Mouse (Mus musculus) c-Kit-positive CD71-positive TER-119-negative erythroid progenitor cells, embryonic 14.5 days (primary cell): Measurements from ENCODE around the gene Eef1akmt1.

Experiments used
- DNase-seq: peaks from one replicate; pipeline ENCODE4 v3.0.0-alpha.2; 2013; ENCODE audit warnings: low read depth

Gene Eef1akmt1

DNA sequence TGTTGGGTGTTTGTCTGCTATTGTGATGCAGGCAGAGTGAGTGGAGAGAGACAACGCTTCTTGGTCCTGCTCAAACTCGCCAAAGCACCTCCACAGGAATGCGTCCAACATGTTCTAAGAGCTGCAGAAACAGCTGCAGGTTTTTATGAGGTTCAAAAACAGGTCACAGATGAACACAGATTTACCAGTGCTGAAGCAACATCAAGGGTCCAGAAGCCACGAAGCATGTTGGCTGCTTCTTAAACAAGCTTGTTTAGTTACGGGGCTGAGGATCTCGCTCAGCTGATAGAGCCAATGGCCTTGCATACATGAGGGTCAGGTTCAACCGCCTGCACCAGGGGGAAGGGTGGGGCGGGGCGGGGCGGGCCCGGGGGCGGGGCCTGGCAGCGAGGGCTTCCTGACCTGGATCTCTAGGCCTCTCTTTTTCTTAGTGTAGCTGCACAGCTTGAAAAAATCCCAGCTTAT, 24.8 kb downstream of the Eef1akmt1 start:
- no peak for DNase-seq

DNA sequence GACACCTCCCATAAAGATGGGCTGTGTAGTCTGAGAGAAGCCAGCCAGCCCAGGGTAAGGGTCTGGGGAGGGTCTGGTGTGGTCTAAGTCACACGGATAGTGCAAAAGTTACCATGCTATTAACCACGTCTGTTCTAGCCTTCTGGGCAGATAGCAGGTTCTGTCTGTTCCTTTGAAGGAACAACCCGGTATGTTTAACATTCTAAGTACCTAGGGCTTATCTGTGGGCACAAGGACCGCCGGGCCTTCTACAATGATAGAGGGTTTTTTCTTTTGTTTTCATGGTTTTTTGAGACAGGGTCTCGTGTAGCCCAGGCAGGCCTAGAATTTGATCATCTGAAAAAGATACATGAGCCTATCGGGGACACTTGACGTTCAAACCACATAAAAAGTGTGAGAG, 25.3 kb downstream of the Eef1akmt1 start:
- DNase-seq = no peak

DNA sequence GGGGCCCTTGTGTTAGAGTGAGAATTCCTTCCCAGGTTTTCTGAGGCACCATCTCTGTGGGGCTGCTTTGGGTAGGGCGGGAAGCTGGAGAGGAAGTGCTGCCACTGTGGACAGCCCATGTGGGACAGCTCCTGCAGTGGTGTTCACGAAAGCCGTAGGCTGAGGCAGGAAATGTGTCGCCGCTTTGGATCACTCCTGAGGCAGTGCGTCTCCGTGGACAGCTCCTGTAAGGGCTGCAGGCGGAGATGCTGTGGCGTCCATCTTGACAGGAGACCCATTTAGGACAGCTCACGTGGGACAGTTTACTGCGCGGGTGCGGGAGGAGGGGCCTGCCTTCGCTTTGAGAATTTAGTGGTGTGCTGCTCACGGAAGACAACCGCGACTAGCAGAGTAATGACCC, 25.9 kb downstream of the Eef1akmt1 start:
- DNase-seq = no peak

DNA sequence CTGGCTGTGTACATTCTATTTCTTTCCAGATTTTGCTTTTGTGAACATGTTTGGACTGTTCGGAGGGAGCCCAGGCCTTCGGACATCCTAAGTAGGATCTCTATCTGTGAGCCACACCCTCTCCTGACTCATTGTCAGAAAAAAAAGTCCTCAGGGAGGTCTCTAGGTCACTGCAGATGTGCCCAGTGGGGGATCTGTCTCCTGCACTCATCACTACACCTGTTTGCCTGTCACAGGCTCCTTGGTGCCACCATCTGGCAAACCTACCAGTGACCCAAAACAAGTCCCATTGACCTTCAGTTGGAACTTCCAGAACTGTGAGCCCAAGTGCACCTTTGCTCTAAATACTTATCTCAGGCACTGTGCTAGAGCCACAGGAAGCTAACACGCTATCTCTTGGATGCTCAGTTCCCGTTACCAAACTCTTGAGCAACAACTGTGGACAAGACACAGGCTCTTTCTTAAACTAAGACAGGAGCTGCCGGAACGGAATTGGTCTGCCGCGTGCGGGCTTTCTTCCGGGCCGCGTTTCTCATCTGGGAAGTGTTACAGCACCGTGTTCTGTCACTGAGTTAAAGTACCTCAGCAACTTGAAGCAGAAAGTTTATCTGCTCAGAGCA, 27.9 kb downstream of the Eef1akmt1 start:
- no peak for DNase-seq

DNA sequence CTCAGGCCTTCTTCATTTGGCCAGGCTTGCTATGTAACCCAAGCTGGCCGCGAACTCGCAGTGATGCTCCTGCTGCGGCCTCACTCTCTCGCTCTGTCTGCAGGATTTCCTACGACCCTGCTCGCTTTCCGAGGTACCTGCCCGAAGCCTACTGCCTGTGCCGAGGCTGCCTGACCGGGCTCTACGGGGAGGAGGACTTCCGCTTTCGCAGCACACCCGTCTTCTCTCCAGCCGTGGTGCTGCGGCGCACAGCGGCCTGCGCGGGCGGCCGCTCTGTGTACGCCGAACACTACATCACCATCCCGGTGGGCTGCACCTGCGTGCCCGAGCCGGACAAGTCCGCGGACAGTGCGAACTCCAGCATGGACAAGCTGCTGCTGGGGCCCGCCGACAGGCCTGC, 29.2 kb downstream of the Eef1akmt1 start:
- DNase-seq = no peak

DNA sequence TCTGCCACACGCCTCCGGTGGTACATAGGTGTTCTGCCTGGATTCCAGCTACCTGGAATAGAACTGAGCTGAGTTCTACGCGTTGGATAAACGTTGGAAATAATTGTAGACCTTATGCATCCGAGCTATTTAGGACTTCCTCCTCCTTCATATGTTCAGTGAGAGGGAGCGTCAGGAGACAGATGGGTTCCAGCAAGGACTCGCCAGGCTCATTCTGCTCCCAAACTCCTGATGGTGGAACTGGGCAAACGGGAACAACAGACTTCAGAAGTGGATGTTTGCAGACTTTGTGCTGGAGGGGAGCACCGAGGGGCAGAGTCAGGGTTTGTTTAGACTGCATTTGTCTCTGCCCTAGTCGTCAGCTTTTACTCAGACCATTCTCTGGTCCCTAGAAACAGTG, 30.7 kb downstream of the Eef1akmt1 start:
- DNase-seq = no peak

DNA sequence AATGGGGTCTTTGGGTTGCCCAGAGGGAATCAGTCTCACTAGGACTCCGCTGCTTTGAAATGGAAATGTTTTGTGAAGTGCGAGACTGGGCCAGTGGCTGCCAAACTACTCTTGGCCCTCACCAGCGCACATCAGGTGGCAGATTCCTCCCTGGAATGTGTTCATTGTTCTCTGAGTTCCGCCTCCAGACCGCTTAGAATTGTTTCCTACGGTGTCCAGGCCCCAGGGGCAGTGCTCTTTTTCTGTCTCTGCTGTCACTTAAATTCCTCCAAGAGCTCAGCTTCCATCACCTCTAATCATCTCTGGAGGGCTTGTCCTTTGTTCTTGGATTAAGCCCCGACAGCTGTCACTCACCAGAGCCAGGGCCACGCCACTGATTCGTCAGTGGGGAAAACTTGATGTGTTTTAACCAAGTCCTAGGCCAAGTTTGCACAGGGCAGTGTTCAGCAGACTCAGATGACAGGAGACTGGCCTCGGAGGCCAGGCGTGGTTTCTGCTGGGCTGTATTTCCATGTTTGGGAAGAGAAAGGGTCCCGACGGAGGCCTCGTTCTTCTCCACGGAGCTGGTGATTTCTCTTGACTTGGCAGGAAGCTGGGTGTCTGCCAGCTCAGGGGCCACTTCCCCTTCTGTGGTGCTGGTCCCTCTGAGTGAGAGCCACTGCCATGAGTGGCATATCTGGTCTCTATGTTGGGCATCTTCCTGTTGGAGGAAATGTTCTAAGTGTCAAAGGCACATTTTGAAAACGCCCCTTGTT, 34.0 kb downstream of the Eef1akmt1 start:
- DNase-seq = no peak

DNA sequence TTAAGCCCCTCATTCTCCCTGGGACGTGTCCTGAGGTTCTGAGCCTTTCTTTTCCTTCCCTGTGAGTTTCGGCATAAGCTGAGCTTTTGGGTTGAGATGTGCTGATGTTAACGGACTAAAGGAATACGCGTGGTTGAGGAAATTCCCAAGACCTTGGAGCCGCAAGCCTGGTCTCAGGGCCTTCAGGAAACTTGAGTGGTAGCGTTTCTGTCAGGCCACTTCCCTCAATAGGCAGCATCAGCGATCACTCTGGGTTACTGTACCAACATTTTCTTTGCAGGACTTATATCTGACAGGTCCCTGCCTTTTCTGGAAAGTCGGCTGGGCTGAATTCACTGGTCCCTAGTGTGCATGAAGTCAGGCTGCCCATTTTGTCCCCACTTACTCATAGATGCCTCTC, 34.6 kb downstream of the Eef1akmt1 start:
- DNase-seq = no peak

DNA sequence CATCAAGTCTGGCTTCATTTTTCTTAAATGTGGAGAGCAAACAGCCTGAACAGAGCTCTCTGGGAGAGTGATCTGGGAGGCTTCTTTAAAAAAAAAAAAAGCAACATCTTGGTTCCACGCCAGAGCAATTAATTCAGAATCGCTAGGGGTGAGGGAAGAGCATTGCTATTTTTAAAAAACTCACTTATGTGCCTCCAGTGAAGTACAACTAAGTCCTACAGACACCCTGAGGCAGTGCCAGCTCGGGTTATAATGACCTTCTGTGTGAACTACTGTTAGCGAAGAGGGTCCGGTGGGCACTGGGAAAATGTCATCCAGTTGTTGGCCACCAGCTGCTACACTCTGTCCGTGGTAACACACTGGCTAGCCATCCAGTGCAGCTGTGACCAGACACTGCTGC, 35.8 kb downstream of the Eef1akmt1 start:
- no peak for DNase-seq

DNA sequence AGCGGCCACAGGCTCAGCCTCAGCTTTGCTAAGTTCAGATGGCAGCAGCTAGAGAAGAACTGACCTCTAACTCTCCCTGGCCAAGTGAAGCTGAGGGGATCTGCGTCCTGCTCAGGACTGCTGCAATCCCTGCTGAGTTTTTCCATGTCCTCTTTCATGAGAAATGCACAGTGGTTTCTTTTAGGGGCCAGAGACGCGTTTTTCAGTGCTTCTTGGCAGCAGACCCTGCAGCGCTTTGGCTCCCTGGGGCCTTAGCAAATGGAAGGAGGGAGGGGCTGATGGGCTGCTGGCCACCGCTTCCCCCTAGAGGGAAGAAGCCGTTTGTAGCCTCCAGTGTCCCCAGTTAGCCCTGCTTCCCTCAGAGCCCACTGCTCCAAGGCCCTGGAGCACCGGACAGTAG, 36.5 kb downstream of the Eef1akmt1 start:
- no peak for DNase-seq

DNA sequence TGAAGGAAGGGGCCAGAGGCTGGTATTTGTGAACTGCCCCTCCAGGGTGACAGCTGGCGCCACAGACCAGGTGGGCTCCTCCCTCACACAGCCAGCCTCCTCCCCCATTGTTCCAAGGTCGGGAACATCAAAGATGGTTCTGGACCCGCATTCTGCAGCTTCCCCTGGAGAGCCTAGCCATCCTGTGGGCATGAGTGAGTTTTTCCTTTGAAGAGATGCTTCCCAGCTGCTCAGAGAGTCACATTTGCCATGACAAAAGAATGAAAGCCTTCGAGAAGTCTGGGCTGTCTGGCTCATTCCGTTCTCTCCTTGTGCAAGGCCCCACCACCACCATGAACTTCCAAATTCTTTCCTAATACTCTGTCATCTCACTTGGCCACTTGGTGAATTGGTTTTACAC, 37.1 kb downstream of the Eef1akmt1 start:
- DNase-seq = no peak

DNA sequence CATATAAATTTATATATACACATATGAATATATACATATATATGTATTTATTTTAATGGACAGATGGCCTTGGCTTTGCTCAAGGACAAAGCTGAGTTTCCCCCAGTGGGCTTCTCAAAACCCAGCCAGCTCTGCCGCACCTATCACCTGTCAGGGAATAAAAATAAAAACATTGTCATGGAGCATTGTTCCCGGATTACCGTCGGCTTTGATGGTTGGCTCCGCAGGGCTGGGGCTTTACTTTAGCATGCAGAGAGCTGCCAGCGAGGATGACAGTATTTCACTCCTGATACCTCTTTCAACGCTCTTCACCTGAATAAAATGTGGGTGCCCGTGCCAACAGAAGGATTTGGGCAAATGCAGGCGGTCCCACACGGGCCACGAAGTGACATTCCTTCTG, 37.6 kb downstream of the Eef1akmt1 start:
- DNase-seq = no peak

DNA sequence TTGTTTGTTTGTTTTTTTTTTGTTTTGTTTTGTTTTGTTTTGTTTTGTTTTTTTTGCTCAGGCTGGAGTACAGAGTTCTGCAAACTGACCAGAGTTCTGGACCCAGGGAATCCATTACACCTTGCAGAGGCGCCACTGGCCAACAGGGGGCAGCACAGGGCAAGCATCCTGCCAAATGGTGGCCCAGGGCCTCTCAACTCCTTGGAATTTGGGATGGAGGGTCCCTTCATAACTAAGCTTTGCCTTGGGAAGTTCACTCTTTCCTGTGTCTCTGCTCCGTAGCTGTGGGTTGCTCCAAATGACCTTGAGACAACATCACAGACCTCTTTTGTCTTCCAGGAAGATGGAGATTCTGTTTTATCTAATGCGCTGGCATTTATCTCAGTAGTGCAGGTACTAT, 38.2 kb downstream of the Eef1akmt1 start:
- DNase-seq = no peak

DNA sequence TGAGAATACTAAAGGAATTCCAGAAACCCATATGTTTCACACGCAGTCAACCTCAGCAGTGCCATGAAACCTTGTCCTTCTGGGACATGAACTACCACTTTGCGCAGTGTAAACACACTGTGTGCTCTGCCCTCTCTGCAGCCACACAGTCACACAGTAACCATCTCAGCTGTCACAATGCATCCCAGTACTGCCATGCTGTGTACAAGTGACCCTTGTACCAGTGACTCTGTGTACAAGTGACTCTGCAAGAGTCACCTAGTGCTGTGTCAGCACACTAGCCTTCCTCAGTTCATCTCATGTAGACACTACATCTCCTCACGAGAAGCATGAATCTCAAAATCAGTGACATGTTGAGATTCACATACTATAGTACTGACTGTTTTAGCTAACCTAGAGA, 38.8 kb downstream of the Eef1akmt1 start:
- no peak for DNase-seq

DNA sequence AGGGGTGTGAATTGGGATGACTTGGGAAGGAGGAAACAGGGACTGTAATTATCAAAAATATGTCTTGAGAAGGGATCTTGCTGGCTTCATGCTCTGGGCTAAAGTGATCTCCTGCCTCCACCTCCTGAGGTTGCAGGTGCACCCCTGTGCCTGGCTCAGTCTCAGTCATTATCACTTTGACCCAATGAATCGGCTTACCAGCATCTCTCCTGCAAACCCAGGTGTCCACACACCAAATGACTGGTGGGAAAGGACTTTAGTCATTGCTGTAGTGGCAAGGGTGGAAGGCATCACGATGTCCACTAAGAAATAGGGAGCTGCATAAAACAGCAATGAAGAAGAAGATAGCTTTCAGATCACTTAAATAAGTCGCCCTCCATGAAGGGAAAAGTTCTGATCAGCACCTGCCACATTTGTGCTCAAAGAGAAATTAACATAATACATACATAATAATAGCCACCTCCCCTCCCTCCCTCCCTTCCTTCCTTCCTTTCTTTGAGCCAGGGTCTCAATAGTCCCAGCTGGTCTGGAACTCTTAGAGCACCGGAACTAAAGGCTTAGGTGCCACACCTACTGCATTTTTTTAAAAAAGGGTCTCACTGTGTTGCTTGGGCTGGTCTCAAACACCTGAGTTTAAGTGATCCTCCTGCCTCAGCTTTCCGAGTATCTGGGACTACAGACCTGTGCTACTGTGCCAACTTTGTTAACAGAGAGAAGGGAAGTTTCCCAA, 41.5 kb downstream of the Eef1akmt1 start:
- no peak for DNase-seq

DNA sequence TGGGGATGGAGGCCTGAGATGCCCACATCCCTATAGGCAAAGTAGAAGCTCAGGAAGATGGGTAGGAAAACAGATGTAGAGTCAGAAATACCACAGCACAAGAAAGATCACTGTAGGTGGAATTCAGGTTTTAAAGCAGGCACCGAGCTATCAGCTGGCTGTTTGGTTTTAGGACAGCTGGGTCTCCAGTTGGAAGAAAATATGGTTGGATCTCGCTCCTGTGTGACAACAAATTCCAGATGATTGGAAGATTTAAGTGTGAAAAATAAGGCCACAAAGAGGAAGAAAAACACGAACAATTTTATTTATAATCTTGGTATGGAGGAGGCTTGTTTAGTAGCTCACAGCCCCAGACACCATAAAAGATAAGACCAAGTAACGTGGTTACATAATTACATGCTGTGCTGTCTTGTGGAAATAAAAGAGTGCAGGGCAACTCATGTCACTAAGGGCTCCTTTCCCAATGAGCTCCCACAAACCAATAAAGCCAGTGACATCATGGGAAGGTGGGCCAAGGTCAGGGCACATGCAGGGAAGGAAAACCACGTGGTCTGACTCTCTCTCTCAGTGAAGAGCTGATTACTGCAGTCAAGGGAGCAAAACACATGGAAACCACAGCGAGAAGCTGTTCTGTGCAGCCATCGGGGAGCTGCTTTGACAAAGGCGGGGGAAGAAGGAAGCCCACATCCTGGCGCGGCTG, 42.2 kb downstream of the Eef1akmt1 start:
- DNase-seq = no peak

DNA sequence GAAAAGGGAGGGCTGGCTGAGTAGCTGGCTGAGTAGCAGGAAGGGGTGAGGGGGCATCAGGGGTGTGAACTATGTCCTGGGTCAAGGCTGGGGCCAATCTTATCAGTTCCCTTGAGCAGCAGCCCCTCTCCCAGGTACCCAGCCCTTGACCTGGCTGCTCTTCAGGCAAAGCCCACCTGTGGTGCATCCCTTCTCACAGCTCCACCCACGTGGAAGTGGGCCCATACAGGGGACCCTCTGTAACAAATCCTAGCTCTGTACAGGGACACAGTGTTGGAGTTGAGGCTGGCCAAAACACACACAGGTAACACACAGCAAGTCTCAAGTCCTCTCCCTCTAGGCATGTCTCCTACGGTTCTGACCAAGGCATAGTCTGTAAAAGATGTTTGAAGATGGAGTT, 43.8 kb downstream of the Eef1akmt1 start:
- no peak for DNase-seq

DNA sequence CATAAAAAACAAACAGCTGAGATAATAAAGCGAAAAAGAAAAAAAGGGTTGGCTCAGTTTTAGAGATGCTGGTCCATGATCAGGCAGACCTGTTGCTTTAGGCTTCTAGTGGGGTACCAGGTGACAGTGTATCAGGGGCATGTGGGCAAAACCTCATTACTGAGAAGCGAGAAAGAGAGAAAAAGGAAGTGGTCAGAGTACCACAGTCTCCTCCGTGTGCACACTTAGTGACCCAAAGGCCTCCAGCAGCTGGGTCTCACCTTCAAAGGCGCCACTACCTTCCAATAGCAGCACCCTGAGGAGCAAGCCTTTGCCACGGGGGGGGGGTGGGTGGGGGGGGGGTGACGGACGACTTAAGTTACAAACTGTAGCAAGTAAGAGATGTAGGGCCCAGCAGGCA, 44.3 kb downstream of the Eef1akmt1 start:
- DNase-seq = no peak

DNA sequence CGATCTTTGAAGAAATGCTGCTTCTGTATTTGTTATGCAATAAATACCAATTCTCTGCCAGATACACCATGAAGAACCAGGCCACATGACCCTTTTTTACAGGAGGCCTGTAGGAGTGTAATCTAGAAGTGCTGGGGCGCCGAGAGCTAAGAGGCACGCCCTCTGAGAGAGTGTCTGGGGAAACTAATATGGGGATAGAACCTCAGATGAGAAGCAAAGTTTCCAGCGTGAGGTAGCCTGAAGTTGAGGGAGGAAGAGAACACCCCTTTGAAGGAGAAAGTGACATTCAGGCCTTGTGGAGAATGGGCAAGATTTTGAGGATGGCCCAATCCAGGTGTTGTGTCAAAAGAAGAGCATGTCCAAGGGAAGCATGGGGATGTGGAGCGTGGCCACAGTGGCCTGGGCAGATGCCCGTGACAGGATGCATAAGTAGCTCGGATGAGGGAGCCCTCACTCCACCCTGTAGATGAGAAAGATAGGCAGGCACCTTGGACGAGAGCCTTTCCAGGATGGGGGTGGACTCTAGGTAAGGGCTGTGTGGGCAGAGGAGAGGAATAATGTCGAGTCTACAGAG, 45.3 kb downstream of the Eef1akmt1 start:
- DNase-seq = no peak

DNA sequence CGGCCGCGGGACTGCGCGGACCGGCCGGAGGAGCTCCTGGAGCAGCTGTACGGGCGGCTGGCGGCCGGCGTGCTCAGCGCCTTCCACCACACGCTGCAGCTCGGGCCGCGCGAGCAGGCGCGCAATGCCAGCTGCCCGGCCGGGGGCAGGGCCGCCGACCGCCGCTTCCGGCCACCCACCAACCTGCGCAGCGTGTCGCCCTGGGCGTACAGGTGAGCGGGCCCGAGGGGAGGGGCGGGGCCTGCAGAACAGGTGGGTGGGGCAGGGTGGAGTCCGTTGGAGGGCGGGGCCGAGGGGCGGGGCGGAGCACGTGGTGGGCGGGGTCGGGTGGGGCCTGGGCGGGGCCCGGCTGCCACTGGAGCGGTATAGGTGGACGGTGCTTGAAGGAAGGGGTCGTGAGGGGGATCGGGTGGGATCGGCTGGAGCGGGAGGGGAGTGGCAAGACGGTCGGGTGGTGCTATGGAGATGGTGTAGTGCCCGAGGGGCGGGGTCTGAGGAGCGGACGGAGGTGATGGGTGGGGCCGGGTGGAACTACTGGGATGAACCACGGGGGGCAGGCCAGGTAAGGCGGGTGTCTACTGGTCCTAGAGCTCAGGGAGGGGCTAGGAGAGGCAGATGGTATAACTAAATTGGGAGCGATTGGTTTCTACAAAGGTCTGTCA, 45.9 kb downstream of the Eef1akmt1 start:
- no peak for DNase-seq

DNA sequence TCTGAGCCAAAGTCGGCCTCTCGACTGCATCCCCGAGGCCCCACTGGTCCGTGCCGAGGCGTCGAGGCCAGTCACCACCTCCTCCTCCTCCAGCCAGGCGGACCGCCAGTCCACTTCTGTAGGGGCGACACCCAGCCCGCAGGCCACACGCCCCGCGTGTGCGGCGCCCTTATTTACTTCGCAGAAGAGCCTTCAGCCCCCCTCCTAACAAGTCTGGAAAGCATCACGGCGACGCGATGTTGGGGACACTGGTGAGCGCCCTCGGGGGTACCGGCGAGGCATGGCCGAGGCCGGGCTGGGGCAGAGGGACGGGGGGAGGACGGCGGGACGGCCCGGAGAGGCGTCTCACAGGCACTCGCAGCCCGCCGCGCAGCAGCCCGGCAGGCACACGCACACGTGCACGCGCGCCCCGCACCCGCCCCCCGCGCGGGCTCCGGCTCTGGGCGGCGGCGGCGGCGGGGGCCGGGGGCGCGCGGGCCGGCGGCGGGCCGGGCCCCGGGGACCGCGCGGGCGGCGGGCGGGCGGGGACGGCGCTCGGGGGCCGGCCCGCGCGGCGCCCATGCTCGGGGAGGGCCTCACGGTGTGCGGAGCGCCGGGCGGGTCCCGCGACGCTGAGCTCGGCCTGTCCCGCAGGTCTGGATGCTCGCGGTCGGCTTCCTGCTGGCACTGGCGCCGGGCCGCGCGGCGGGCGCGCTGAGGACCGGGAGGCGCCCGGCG, 46.6 kb downstream of the Eef1akmt1 start, which contains the start of gene Il17d:
TSS of gene Il17d (plus strand) at position 107 of the 717 bp plus-strand sequence.
- DNase-seq = no peak
